Mouse (Mus musculus): Measurements from ENCODE around the gene Emilin2.

DNA sequence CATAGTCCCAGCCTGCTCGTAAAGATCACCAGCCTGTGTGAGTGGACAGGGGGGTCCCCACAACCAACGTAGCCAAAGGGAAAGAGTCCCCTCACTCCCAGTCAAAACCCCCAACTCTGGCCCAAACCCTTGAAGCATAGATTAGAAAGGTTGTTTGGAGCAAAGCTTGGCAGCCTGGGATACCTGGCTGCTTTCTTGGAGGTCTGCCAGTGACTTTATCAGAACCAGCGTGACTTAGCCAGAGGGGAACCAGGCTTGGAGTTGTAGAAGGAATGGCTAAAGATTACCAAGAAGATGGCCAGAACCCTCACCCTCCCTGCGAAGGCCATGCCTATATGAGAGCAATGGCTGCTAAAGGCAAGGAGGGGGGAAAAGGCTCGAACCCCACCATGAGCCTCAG, 57.7 kb downstream of the Emilin2 start:
- no peak for TF ChIP-seq POLR2A (IDR thresholded peaks at IDR 0.05; ENCODE audit: insufficient read depth, low read depth, low read length)
- no peak for TF ChIP-seq CTCF (IDR thresholded peaks at IDR 0.05)
- no peak for TF ChIP-seq EP300 (IDR thresholded peaks at IDR 0.05; ENCODE audit: insufficient read depth, low read depth, low read length)
